Comparison of ENCODE assay signal across 9 mouse cellular contexts in genomic region chr16:78452303-78452702, GRCm38 (mm10).
DNase-seq lines count a peak whose midpoint lies in the region; ATAC-seq and TF ChIP-seq lines count a peak whose summit lies in the region.
"Had no signal": no experiment of that assay in that cellular context is flagged by ENCODE, and none has a peak within 500 bp of the region (broad histone marks: within the 10 kb centered on the region; RNA-seq: fewer than 3 reads in every experiment).

No protein-coding gene starts in this region.

- no peaks in the 10 kb centered on the region for H3K4me1 ChIP-seq in kidney, adult 2 months (ENCODE audit: control insufficient read depth, insufficient read depth, low read length)
- no peaks in the 10 kb centered on the region for H3K4me1 ChIP-seq in embryonic fibroblast, embryonic 13.5 days (ENCODE audit: control insufficient read depth, insufficient read depth, low read length)
- H3K4me1 ChIP-seq in midbrain, embryonic 15.5 days, result no peaks in the 10 kb centered on the region
- no peaks in the 10 kb centered on the region for H3K4me1 ChIP-seq in intestine, embryonic 15.5 days (replicated peaks)
- H3K4me1 ChIP-seq: neural tube, embryonic 12.5 days had no signal

- no peak overlapping the region for H3K27ac ChIP-seq in kidney, adult 2 months (ENCODE audit: insufficient read depth, low read depth, low read length)
- H3K27ac ChIP-seq in embryonic fibroblast, embryonic 13.5 days (ENCODE audit: insufficient read depth, low read length), result no peak overlapping the region
- no peak overlapping the region for H3K27ac ChIP-seq in midbrain, embryonic 15.5 days
- H3K27ac ChIP-seq in intestine, embryonic 15.5 days, result no peak overlapping the region
- H3K27ac ChIP-seq: neural tube, embryonic 12.5 days had no signal

- 2% methylated on average over 10 of the region's 10 CpGs for WGBS in kidney, adult 2 months
- WGBS in midbrain, embryonic 15.5 days, result 13% methylated on average over 10 of the region's 10 CpGs
- 7% methylated on average over 10 of the region's 10 CpGs for WGBS in intestine, embryonic 15.5 days

- H3K4me3 ChIP-seq in kidney, adult 2 months (ENCODE audit: insufficient read depth, low read depth, low read length), result no peak overlapping the region
- H3K4me3 ChIP-seq in embryonic fibroblast, embryonic 13.5 days (ENCODE audit: insufficient read depth, low read length), result no peak overlapping the region
- H3K4me3 ChIP-seq in midbrain, embryonic 15.5 days, result no peak overlapping the region
- H3K4me3 ChIP-seq in intestine, embryonic 15.5 days (replicated peaks), result no peak overlapping the region
- H3K4me3 ChIP-seq: neural tube, embryonic 12.5 days had no signal

- ATAC-seq in midbrain, embryonic 15.5 days (replicated peaks), result 0 out of 2 replicates have a peak, but pooled peaks have one; percentile 63
- no peak for ATAC-seq in intestine, embryonic 15.5 days

- H3K4me2 ChIP-seq in midbrain, embryonic 15.5 days, result no peak overlapping the region
- H3K4me2 ChIP-seq in intestine, embryonic 15.5 days (replicated peaks), result no peak overlapping the region
- H3K4me2 ChIP-seq: neural tube, embryonic 12.5 days had no signal

- no peaks in the 10 kb centered on the region for H3K36me3 ChIP-seq in kidney, adult 2 months (ENCODE audit: control insufficient read depth, insufficient read depth, low read length)
- no peaks in the 10 kb centered on the region for H3K36me3 ChIP-seq in midbrain, embryonic 15.5 days (replicated peaks)
- H3K36me3 ChIP-seq in intestine, embryonic 15.5 days, result no peaks in the 10 kb centered on the region
- H3K36me3 ChIP-seq: neural tube, embryonic 12.5 days had no signal

- H3K9me3 ChIP-seq in midbrain, embryonic 15.5 days, result no peaks in the 10 kb centered on the region
- no peaks in the 10 kb centered on the region for H3K9me3 ChIP-seq in intestine, embryonic 15.5 days
- H3K9me3 ChIP-seq: neural tube, embryonic 12.5 days had no signal

- H3K9ac ChIP-seq in midbrain, embryonic 15.5 days, result no peak overlapping the region
- no peak overlapping the region for H3K9ac ChIP-seq in intestine, embryonic 15.5 days
- H3K9ac ChIP-seq: neural tube, embryonic 12.5 days had no signal

- peak; percentile 74 for TF ChIP-seq CTCF in kidney, adult 2 months (conservative IDR thresholded peaks at IDR 0.05; ENCODE audit: insufficient read depth, insufficient read length, low read depth, low read length)
- peak; percentile 21; the same call in 1 of the 2 replicates for TF ChIP-seq CTCF in embryonic fibroblast, embryonic 13.5 days (IDR thresholded peaks at IDR 0.05; ENCODE audit: borderline replicate concordance, insufficient read depth, low read length)

- no peak for TF ChIP-seq POLR2A in kidney, adult 2 months (IDR thresholded peaks at IDR 0.05; ENCODE audit: low read depth, low read length)
- TF ChIP-seq POLR2A in embryonic fibroblast, embryonic 13.5 days (IDR thresholded peaks at IDR 0.05; ENCODE audit: low read depth, low read length), result no peak

- peak; percentile 68 for DNase-seq in kidney, adult 2 months
- no peak for DNase-seq in kidney, adult 18-20 months
- peak; percentile 87 for DNase-seq in CD4-positive, CD25-positive, alpha-beta regulatory T cell, adult 2 months (ENCODE audit: low read depth, low spot score)
- peak; percentile 34 for DNase-seq in WW6 (ENCODE audit: low read depth, low spot score)
- DNase-seq in kidney, postnatal 10 days, result peak; percentile 55

- H3K27me3 ChIP-seq in kidney, adult 2 months (replicated peaks; ENCODE audit: control insufficient read depth, insufficient read depth, low read length), result no peaks in the 10 kb centered on the region
- H3K27me3 ChIP-seq in midbrain, embryonic 15.5 days (replicated peaks), result no peaks in the 10 kb centered on the region
- H3K27me3 ChIP-seq in intestine, embryonic 15.5 days (replicated peaks), result no peaks in the 10 kb centered on the region
- H3K27me3 ChIP-seq: neural tube, embryonic 12.5 days had no signal
